Mouse (Mus musculus) liver, embryonic 14.5 days (tissue): ENCODE measurements around the gene Rpsa.

Source experiments
- CTCF ChIP-seq: IDR thresholded peaks from 2 replicates; pipeline ENCODE4 v1.5.1; 2016; ENCODE audit warnings: antibody characterized with exemption, low read depth, control low read depth
- EP300 ChIP-seq: IDR thresholded peaks from 2 replicates; pipeline ENCODE4 v1.6.1; 2016; ENCODE audit warnings: antibody characterized with exemption, low read depth

DNA sequence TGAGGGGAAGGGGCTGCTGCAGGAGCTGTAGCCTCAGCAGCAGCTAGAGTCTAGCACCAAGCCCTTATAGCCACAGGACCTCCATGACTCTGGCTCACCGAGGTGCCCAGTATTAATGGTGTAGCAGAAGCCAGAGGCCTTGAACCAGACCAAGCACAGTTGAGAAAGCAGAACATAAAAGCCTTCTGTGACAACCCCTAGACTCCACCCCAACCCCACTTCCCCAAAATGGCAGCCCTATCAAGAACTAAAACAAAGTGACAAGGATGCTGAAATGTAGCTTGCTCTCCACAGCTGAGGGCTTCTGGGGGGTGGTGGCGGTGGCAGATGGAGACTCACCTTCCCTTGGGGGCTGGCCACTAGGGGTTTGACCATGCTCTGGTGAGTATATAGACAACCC is 26.3 kb upstream of the Rpsa start:
- TF ChIP-seq CTCF = no peak
- TF ChIP-seq EP300 = no peak
